Mouse (Mus musculus) liver, postnatal 0 days (tissue): Measurements from ENCODE around the gene Fbxl19. TPM values are rescaled to one million over a fixed set of nuclear protein-coding genes. Genes with fewer than 3 reads are reported as not detected.

Source experiments
- ATAC-seq: fragments of 200-750 bp; cut with Nextera tagmentation; 2 replicates; pipeline ENCODE4 v1.8.0; 2017; ENCODE audit warnings: mild to moderate bottlenecking, moderate library complexity
- DNase-seq: peaks from one replicate; pipeline ENCODE4 v3.0.0-alpha.2; 2016
- H3K27ac ChIP-seq: fragments of 300-500 bp; sonication (generic); 2 replicates; pipeline ENCODE4 v1.5.1; 2014; ENCODE audit warnings: antibody characterized with exemption, moderate library complexity, mild to moderate bottlenecking, low read depth
- H3K27me3 ChIP-seq: fragments of 300-500 bp; sonication (generic); 2 replicates; pipeline ENCODE4 v1.6.1; 2014; ENCODE audit warnings: low read length, control low read depth, mixed read lengths; ENCODE audit not compliant: insufficient read depth
- H3K36me3 ChIP-seq: fragments of 300-500 bp; sonication (generic); replicated peaks from 2 replicates; pipeline ENCODE4 v1.6.1; 2014; ENCODE audit warnings: mild to moderate bottlenecking, control low read depth, low read length, moderate library complexity, mixed read lengths; ENCODE audit not compliant: insufficient read depth
- H3K4me1 ChIP-seq: fragments of 300-500 bp; sonication (generic); 2 replicates; pipeline ENCODE4 v1.6.1; 2014; ENCODE audit warnings: antibody characterized with exemption, mild to moderate bottlenecking, control low read depth; ENCODE audit not compliant: insufficient read depth
- H3K4me2 ChIP-seq: fragments of 300-500 bp; sonication (generic); 2 replicates; pipeline ENCODE4 v1.6.1; 2014; ENCODE audit warnings: low read depth, mild to moderate bottlenecking, low read length, moderate library complexity, mixed read lengths
- H3K4me3 ChIP-seq: fragments of 300-500 bp; sonication (generic); 2 replicates; pipeline ENCODE4 v1.5.1; 2014; ENCODE audit warnings: low read depth, low read length
- H3K9ac ChIP-seq: fragments of 300-500 bp; sonication (generic); replicated peaks from 2 replicates; pipeline ENCODE4 v1.6.1; 2014; ENCODE audit warnings: mild to moderate bottlenecking, moderate library complexity
- H3K9me3 ChIP-seq: fragments of 300-500 bp; sonication (generic); 2 replicates; pipeline ENCODE4 v1.6.1; 2016; ENCODE audit warnings: mild to moderate bottlenecking, control low read depth, low read length, mixed read lengths
- CTCF ChIP-seq: sonication (generic); IDR thresholded peaks from 2 replicates; pipeline ENCODE4 v1.5.1; 2016; ENCODE audit warnings: antibody characterized with exemption, low read depth
- EP300 ChIP-seq: IDR thresholded peaks from 2 replicates; pipeline ENCODE4 v1.6.1; 2016; ENCODE audit warnings: antibody characterized with exemption, low read depth, mild to moderate bottlenecking
- WGBS: fragments of 180-500 bp; shearing (Covaris S2); extraction: QIAGEN DNeasy Blood & Tissue Kit; methylation state at CpG from one replicate; pipeline ENCODE4 v1.1.7; 2014; ENCODE audit not compliant: insufficient replicate concordance; 5-methylcytosine and 5-hydroxymethylcytosine counted together
- polyA plus RNA-seq: library from polyadenylated mRNA; unstranded; fragments of >200 nt; fragmentation: Nextera tagmentation; extraction: Ambion mirVana; gene quantifications from 2 replicates; pipeline ENCODE4 v1.2.1, GENCODE M21; 2015

Gene Fbxl19
- polyA plus RNA-seq, 1 experiment from 2014 or later = 1.6 TPM

DNA sequence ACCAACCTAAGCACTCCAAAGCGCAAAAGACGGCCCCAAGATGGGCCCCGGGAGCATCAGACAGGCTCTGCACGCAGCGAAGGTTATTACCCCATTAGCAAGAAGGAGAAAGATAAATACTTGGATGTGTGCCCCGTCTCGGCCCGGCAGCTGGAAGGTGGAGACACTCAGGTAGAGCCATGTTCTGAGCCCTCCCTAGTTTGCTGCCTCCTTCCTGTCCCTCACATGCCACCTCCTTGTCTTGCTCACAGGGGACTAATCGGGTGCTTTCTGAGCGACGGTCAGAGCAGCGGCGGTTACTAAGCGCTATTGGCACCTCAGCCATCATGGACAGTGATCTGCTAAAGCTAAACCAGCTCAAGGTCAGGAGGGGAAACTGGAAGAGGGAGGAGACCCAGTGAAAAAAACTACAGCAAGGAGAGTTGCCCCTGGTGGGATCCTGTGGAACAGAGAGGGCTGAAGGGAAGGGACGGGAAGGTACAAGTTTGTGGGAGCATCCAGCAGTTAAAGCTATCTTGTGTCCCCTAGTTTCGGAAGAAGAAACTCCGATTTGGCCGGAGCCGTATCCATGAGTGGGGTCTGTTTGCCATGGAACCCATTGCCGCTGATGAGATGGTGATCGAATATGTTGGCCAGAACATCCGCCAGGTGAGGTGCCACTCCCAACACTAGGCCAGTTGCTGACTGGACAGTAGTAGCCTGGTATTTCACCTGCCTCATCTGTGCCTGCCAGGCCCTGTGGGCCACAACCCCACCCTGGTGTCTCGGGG is 52.9 kb downstream of the Fbxl19 start:
- TF ChIP-seq EP300 (no peak), CTCF (no peak)
- H3K36me3 ChIP-seq = peaks cover 75% of the 10 kb centered on the region
- WGBS = 92% methylated on average over 23 of the region's 23 CpGs
- no peaks in the 10 kb centered on the region for H3K4me1 ChIP-seq
- no peak for ATAC-seq
- H3K4me2 ChIP-seq = no peak overlapping the region
- H3K9ac ChIP-seq = no peak overlapping the region
- H3K9me3 ChIP-seq = no peaks in the 10 kb centered on the region
- H3K27me3 ChIP-seq = no peaks in the 10 kb centered on the region
- no peak overlapping the region for H3K27ac ChIP-seq
- no peak overlapping the region for H3K4me3 ChIP-seq
- DNase-seq = no peak

GRCm38 (mm10) chr7:127798591-127798990 is 54.2 kb downstream of the Fbxl19 start:
- peaks cover 5% of the 10 kb centered on the region for H3K4me1 ChIP-seq
- H3K27ac ChIP-seq = no peak overlapping the region
- H3K9me3 ChIP-seq = no peaks in the 10 kb centered on the region
- no peak overlapping the region for H3K9ac ChIP-seq
- ATAC-seq = no peak
- H3K36me3 ChIP-seq = peaks cover 71% of the 10 kb centered on the region
- no peak for DNase-seq
- TF ChIP-seq EP300 = no peak
- TF ChIP-seq CTCF = no peak
- WGBS = 79% methylated on average over 4 of the region's 4 CpGs
- no peak overlapping the region for H3K4me2 ChIP-seq
- no peak overlapping the region for H3K4me3 ChIP-seq
- H3K27me3 ChIP-seq = no peaks in the 10 kb centered on the region

DNA sequence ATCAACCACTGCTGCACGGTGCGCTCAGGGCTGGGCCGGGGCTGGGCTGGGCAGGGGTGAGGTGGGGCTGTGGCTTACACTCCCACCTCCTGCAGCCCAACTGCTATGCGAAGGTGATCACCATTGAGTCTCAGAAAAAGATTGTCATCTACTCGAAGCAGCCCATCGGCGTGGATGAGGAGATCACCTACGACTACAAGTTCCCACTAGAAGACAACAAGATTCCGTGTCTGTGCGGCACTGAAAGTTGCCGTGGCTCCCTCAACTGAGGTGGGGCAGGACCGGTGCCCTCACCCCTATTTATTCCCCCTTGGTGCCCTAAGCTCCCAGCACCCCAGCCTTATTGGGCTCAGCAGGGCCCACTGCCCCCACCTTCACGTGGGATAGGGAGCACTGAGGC is 54.9 kb downstream of the Fbxl19 start:
- ATAC-seq = no peak
- H3K36me3 ChIP-seq = peaks cover 69% of the 10 kb centered on the region
- no peak for TF ChIP-seq EP300
- no peak for TF ChIP-seq CTCF

GRCm38 (mm10) chr7:127799738-127800137 is 55.4 kb downstream of the Fbxl19 start:
- 77% methylated on average over 1 of the region's 1 CpGs for WGBS
- TF ChIP-seq CTCF = no peak
- TF ChIP-seq EP300 = no peak
- peaks cover 12% of the 10 kb centered on the region for H3K4me1 ChIP-seq
- no peak overlapping the region for H3K4me3 ChIP-seq
- ATAC-seq (no peak), DNase-seq (no peak)
- H3K27ac ChIP-seq = no peak overlapping the region
- peaks cover 66% of the 10 kb centered on the region for H3K36me3 ChIP-seq
- no peak overlapping the region for H3K9ac ChIP-seq
- H3K27me3 ChIP-seq = no peaks in the 10 kb centered on the region
- H3K4me2 ChIP-seq = no peak overlapping the region
- H3K9me3 ChIP-seq = no peaks in the 10 kb centered on the region

More for the DNA sequence above, 54.9 kb downstream of the Fbxl19 start:
- Histone ChIP-seq H3K4me1 (peaks cover 7% of the 10 kb centered on the region), H3K27me3 (no peaks in the 10 kb centered on the region), H3K9me3 (no peaks in the 10 kb centered on the region), H3K9ac (no peak overlapping the region), H3K27ac (no peak overlapping the region; the same call in 1 of the 2 replicates), H3K4me2 (no peak overlapping the region), H3K4me3 (no peak overlapping the region)
- DNase-seq = no peak
- 89% methylated on average over 13 of the region's 13 CpGs for WGBS

DNA sequence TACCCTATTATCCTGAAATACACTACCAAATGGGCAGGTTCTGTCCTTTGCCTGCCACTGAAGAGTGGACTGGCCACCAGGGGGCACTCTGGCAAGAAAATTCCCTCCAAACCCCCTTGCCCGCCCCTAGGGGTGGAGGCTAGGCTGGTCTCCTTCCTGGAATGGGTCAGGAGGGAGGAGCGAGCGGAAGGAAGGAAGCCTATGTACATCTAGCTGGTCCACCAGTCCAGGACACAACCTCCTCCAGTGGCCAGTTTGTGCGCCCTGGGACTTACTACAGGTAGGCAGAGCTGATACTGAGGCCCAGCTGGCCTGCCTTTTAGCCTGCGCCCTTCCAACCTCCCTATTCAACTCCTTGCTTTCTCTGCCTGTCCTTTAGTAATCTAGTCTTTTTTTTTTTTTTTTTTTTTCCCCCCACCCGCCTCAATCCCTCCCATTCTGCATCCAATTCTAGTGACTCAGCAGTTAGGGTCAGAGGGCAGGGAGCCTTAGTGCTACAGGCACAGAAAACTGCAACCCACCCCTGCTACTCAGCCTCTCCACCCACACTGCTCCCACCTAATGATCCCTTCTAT is 56.2 kb downstream of the Fbxl19 start, which contains the start of gene Hsd3b7:
Gene Hsd3b7, plus strand, starts transcription at position 170 of the 575 bp plus-strand sequence.
- TF ChIP-seq EP300 = peak; percentile 65; the same call in 1 of the 2 replicates
- peak; percentile 97 for TF ChIP-seq CTCF
- 18% methylated on average over 6 of the region's 6 CpGs for WGBS
- peaks cover 58% of the 10 kb centered on the region for H3K36me3 ChIP-seq
- no peaks in the 10 kb centered on the region for H3K9me3 ChIP-seq
- ATAC-seq = peak; percentile 75
- peaks cover 18% of the 10 kb centered on the region for H3K4me1 ChIP-seq
- peak; percentile 93 for DNase-seq
- H3K9ac ChIP-seq = peak within 1 kb of the TSS; percentile 72
- no peaks in the 10 kb centered on the region for H3K27me3 ChIP-seq
- H3K4me3 ChIP-seq = peak within 1 kb of the TSS; percentile 47
- H3K4me2 ChIP-seq = peak within 1 kb of the TSS; percentile 69
- H3K27ac ChIP-seq = peak within 1 kb of the TSS; percentile 92

DNA sequence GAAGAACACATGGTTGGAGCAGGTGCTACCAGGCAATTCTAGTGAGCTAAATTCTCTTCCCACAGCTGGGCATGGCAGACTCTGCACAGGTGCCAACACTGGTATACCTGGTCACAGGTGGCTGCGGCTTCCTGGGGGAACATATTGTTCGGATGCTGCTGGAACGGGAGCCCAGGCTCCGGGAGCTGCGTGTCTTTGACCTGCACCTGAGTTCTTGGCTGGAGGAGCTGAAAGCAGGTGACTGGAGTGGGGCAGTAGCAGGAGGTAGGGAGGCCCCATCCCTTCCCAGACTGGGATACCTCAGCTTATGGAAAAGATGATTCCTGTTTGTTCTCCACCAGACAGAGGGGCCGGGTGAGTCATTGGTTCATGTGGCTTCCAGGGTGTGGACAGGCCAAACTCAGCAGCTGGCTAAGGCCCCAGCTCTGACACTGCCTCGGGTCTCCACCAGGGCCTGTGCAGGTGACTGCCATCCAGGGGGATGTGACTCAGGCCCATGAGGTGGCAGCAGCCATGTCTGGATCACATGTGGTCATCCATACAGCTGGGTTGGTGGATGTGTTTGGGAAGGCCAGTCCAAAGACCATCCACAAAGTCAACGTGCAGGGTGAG is 56.8 kb downstream of the Fbxl19 start:
- ATAC-seq (peak; percentile 74), DNase-seq (peak; percentile 61)
- TF ChIP-seq EP300 (no peak), CTCF (0 out of 2 replicates have a peak, but pooled peaks have one; percentile 10)
- no peaks in the 10 kb centered on the region for H3K9me3 ChIP-seq
- WGBS = 76% methylated on average over 8 of the region's 8 CpGs
- H3K27ac ChIP-seq = peak overlapping the region; percentile 92
- peak overlapping the region; percentile 69 for H3K4me2 ChIP-seq
- H3K36me3 ChIP-seq = peaks cover 53% of the 10 kb centered on the region
- H3K4me1 ChIP-seq = peaks cover 21% of the 10 kb centered on the region
- no peaks in the 10 kb centered on the region for H3K27me3 ChIP-seq
- H3K9ac ChIP-seq = peak overlapping the region; percentile 72
- peak overlapping the region; percentile 47 for H3K4me3 ChIP-seq
